Mouse (Mus musculus) liver, embryonic 15.5 days (tissue): ENCODE measurements around the gene Unc45b. TPM values are rescaled to one million over a fixed set of nuclear protein-coding genes. Genes with fewer than 3 reads are reported as not detected.
A peak's percentile ranks its signal among the peaks of the same experiment; 100 is the strongest.
"Not testable (repeated sequence)": the region's sequence is repeated elsewhere in the genome, so short reads cannot be mapped to it uniquely, and the experiment has no call there.

Experiments used
- ATAC-seq: fragments of 200-750 bp; cut with Nextera tagmentation; 2 replicates; pipeline ENCODE4 v1.8.0; 2017; ENCODE audit warnings: moderate number of reproducible peaks, mild to moderate bottlenecking, moderate library complexity; ENCODE audit not compliant: insufficient read depth
- H3K27ac ChIP-seq: fragments of 300-500 bp; sonication (generic); replicated peaks from 2 replicates; pipeline ENCODE4 v1.5.1; 2015; ENCODE audit warnings: mild to moderate bottlenecking, inconsistent platforms
- H3K27me3 ChIP-seq: fragments of 300-500 bp; sonication (generic); 2 replicates; pipeline ENCODE4 v1.6.1; 2015; ENCODE audit warnings: mild to moderate bottlenecking, inconsistent platforms
- H3K36me3 ChIP-seq: fragments of 300-500 bp; sonication (generic); replicated peaks from 2 replicates; pipeline ENCODE4 v1.6.1; 2015; ENCODE audit warnings: moderate library complexity, mild to moderate bottlenecking, inconsistent platforms
- H3K4me1 ChIP-seq: fragments of 300-500 bp; sonication (generic); replicated peaks from 2 replicates; pipeline ENCODE4 v1.6.1; 2015; ENCODE audit warnings: inconsistent platforms
- H3K4me2 ChIP-seq: fragments of 300-500 bp; sonication (generic); 2 replicates; pipeline ENCODE4 v1.6.1; 2015; ENCODE audit warnings: moderate library complexity, mild to moderate bottlenecking, inconsistent platforms
- H3K4me3 ChIP-seq: fragments of 300-500 bp; sonication (generic); replicated peaks from 2 replicates; pipeline ENCODE4 v1.5.1; 2015; ENCODE audit warnings: mild to moderate bottlenecking, inconsistent platforms
- H3K9ac ChIP-seq: fragments of 300-500 bp; sonication (generic); 2 replicates; pipeline ENCODE4 v1.6.1; 2015; ENCODE audit warnings: moderate library complexity, mild to moderate bottlenecking, inconsistent platforms
- H3K9me3 ChIP-seq: fragments of 300-500 bp; sonication (generic); replicated peaks from 2 replicates; pipeline ENCODE4 v1.6.1; 2016; ENCODE audit warnings: inconsistent platforms
- WGBS: fragments of 180-500 bp; shearing (Covaris S2); methylation state at CpG from one replicate; pipeline ENCODE4 v1.1.7; 2015; ENCODE audit warnings: mixed read lengths; ENCODE audit not compliant: insufficient replicate concordance; 5-methylcytosine and 5-hydroxymethylcytosine counted together
- polyA plus RNA-seq: library from polyadenylated mRNA; unstranded; fragments of >200 nt; fragmentation: Nextera tagmentation; extraction: Ambion mirVana; gene quantifications from 2 replicates; pipeline ENCODE4 v1.2.1, GENCODE M21; 2015

Gene Unc45b
- polyA plus RNA-seq, 1 experiment from 2014 or later = 1.7 TPM

DNA sequence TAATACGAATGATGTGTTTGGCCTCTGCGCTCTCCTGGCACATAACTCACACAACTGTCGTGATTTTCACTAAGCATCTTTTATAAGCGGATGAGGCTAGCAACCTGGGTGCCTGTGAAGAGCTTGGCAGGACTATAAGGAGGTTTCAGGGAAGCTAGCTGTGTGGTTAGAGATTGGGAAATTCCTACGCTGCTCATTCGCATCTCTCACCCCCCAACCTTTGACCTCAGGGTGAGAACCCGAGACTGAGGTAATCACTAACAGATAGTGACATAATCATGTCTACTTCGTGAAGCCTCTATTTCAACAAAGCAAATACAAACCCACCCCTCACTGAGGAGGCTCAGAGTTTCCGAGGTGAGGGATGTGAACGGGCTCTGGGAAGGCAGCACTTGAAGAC, 10.4 kb downstream of the Unc45b start:
- Histone ChIP-seq H3K9me3 (no peaks in the 10 kb centered on the region), H3K36me3 (no peaks in the 10 kb centered on the region), H3K27ac (no peak overlapping the region), H3K27me3 (peaks cover 51% of the 10 kb centered on the region), H3K4me2 (no peak overlapping the region), H3K4me1 (no peaks in the 10 kb centered on the region), H3K9ac (no peak overlapping the region), H3K4me3 (no peak overlapping the region)
- no peak for ATAC-seq
- 43% methylated on average over 10 of the region's 10 CpGs for WGBS

DNA sequence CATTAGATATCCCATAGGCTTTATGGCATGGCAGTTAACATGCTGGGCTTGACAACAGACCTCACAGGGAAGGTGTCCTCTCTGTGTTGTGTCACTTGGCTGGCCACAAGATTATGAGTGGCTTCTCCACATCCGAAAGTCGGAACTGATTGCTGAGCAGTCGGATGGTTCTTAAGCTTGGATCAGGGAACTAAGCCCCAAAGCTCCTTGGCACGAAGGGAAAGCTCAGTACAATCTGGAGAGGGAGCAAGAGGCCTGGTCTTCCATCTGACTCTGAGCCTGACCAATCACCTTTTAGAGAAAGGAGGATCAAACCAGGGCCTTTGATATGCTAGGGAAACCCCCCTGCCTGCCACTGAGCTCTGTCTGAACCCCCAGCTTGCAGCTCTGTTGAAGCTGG, 11.3 kb downstream of the Unc45b start:
- H3K4me2 ChIP-seq = no peak overlapping the region

DNA sequence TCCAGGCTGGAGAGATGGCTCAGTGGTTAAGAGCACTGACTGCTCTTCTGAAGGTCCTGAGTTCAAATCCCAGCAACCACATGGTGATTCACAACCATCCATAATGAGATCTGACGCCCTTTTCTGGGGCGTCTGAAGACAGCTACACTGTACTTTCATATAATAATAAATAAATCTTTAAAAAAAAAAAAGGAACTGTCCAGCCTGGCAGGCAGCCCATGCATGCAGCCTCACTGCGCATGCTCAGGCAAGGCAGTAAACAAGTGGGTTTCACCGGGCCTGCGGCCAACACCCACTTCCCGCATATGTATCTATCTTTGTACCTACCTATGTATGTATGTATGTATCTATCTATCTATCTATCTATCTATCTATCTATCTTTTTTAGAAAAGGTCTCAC, 13.6 kb downstream of the Unc45b start:
- H3K4me1 ChIP-seq, ATAC-seq, H3K9me3 ChIP-seq, H3K27ac ChIP-seq, H3K4me2 ChIP-seq, H3K4me3 ChIP-seq, H3K36me3 ChIP-seq, H3K9ac ChIP-seq: not testable (repeated sequence)
- H3K27me3 ChIP-seq = peaks cover 74% of the 10 kb centered on the region
- 60% methylated on average over 6 of the region's 6 CpGs for WGBS

More for the DNA sequence above, 11.3 kb downstream of the Unc45b start:
- no peak overlapping the region for H3K4me3 ChIP-seq
- peaks cover 60% of the 10 kb centered on the region for H3K27me3 ChIP-seq
- H3K27ac ChIP-seq = no peak overlapping the region
- no peaks in the 10 kb centered on the region for H3K9me3 ChIP-seq
- no peak overlapping the region for H3K9ac ChIP-seq
- ATAC-seq = no peak
- H3K4me1 ChIP-seq = no peaks in the 10 kb centered on the region
- H3K36me3 ChIP-seq = no peaks in the 10 kb centered on the region
- 60% methylated on average over 4 of the region's 4 CpGs for WGBS

DNA sequence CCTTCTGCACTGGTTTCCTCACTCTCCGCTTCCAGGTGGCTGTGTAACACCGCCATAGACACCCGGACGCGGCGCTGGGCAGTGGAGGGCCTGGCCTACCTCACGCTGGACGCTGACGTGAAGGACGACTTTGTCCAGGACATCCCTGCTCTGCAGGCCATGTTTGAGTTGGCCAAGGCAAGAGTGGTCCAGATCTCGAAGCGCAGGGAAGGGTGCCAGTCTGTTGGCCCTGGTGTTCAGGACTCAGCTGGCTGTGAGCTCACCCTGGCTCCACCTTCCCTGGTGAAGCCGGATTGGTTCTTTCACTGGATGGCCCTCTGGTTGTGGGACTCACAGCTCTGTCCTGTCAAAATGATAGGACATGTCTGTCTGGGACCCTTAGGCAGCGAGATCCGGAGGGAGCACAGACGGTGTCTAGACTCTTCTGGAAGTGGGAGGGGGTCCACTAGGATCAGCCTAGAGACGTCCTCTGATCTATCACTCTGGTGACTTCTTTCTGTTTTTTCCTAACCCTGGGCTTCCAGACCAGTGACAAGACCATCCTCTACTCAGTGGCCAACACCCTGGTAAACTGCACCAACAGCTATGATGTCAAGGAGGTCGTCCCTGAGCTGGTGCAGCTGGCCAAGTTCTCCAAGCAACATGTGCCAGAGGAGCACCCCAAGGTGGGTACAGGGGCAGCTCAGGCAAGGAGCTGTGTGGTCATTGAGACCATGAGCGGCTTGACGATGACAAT, 18.7 kb downstream of the Unc45b start:
- H3K4me1 ChIP-seq = peaks cover 3% of the 10 kb centered on the region; the same call in 1 of the 2 replicates
- H3K27ac ChIP-seq = no peak overlapping the region
- peaks cover 87% of the 10 kb centered on the region for H3K27me3 ChIP-seq
- H3K9me3 ChIP-seq = no peaks in the 10 kb centered on the region
- H3K36me3 ChIP-seq = no peaks in the 10 kb centered on the region
- no peak overlapping the region for H3K4me2 ChIP-seq
- no peak for ATAC-seq
- 35% methylated on average over 20 of the region's 20 CpGs for WGBS
- H3K4me3 ChIP-seq = no peak overlapping the region
- no peak overlapping the region for H3K9ac ChIP-seq

DNA sequence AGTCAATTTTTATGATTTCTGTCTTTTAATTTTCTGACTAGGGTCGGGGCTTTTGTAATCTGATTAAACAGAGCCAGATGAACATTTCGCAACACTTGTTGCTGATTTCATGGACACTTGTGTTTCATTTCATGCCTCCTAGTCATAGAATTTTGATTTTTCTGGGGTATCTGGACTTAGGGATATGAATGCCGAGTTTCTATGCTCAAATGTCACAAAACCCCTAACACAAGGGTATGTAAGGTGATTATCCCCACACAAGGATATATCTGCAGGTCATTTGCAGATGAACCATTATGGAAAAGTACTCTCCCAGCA, 19.2 kb downstream of the Unc45b start:
- Histone ChIP-seq H3K4me2 (no peak overlapping the region), H3K9me3 (no peaks in the 10 kb centered on the region), H3K27ac (no peak overlapping the region), H3K4me1 (peaks cover 3% of the 10 kb centered on the region; the same call in 1 of the 2 replicates), H3K27me3 (peaks cover 92% of the 10 kb centered on the region), H3K36me3 (no peaks in the 10 kb centered on the region), H3K4me3 (no peak overlapping the region), H3K9ac (no peak overlapping the region)
- ATAC-seq = no peak
- WGBS = 32% methylated on average over 3 of the region's 3 CpGs

DNA sequence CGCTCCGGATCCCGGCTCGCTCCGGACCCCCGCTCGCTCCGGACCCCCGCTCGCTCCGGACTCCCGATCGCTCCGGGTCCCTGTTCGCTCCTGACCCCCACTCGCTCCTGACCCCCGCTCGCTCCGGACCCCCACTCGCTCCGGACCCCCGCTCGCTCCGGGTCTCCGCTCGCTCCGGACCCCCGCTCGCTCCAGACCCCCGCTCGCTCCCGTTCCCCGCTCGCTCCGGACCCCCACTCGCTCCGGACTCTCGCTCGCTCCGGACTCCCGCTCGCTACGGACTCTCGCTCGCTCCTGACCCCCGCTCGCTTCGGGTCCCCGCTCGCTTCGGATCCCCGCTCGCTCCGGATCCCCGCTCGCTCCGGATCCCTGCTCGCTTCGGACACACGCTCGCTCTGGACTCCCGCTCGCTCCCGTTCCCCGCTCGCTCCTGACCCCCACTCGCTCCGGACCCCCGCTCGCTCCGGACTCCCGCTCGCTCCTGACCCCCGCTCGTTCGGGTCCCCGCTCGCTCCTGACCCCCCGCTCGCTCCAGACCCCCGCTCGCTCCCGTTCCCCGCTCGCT, 20.1 kb downstream of the Unc45b start:
- H3K4me2 ChIP-seq = peak overlapping the region; percentile 67
- peak overlapping the region; percentile 41 for H3K4me3 ChIP-seq
- peaks cover 95% of the 10 kb centered on the region for H3K27me3 ChIP-seq
- not testable (repeated sequence) for ATAC-seq, H3K4me1 ChIP-seq, H3K36me3 ChIP-seq, H3K9ac ChIP-seq, H3K9me3 ChIP-seq, H3K27ac ChIP-seq
- WGBS = 1% methylated on average over 85 of the region's 85 CpGs

DNA sequence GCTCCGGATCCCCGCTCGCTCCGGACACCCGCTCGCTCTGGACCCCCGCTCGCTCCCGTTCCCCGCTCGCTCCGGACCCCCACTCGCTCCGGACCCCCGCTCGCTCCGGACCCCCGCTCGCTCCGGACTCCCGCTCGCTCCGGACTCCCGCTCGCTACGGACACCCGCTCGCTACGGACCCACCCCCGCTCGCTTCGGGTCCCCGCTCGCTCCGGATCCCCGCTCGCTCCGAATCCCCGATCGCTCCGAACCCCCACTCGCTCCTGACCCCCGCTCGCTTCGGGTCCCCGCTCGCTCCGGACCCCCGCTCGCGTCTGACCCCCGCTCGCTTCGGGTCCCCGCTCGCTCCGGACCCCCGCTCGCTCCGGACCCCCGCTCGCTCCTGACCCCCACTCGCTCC, 20.8 kb downstream of the Unc45b start:
- H3K36me3 ChIP-seq, ATAC-seq, H3K9ac ChIP-seq, H3K9me3 ChIP-seq, H3K27ac ChIP-seq, H3K4me1 ChIP-seq: not testable (repeated sequence)
- WGBS = 2% methylated on average over 63 of the region's 63 CpGs
- H3K4me3 ChIP-seq = peak overlapping the region; percentile 41
- peak overlapping the region; percentile 67 for H3K4me2 ChIP-seq
- H3K27me3 ChIP-seq = peaks cover 95% of the 10 kb centered on the region

DNA sequence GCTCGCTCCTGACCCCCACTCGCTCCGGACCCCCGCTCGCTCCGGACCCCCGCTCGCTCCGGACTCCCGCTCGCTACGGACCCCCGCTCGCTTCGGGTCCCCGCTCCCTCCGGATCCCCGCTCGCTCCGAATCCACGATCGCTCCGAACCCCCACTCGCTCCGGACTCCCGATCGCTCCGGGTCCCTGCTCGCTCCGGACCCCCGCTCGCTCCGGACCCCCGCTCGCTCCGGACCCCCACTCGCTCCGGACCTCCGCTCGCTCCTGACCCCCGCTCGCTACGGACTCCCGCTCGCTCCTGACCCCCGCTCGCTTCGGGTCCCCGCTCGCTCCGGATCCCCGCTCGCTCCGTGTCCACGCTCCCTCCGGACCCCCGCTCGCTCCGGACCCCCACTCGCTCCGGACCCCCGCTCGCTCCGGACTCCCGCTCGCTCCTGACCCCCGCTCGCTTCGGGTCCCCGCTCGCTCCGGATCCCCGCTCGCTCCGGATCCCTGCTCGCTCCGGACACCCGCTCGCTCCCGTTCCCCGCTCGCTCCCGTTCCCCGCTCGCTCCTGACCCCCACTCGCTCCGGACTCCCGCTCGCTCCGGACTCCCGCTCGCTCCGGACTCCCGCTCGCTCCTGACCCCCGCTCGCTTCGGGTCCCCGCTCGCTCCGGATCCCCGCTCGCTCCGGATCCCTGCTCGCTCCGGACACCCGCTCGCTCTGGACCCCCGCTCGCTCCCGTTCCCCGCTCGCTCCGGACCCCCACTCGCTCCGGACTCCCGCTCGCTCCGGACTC, 21.5 kb downstream of the Unc45b start:
- not testable (repeated sequence) for H3K27ac ChIP-seq, H3K36me3 ChIP-seq, ATAC-seq, H3K9ac ChIP-seq, H3K9me3 ChIP-seq, H3K4me1 ChIP-seq
- Histone ChIP-seq H3K4me2 (peak overlapping the region; percentile 67), H3K4me3 (peak overlapping the region; percentile 41), H3K27me3 (peaks cover 95% of the 10 kb centered on the region)
- whole genome bisulfite sequencing = 1% methylated on average over 118 of the region's 119 CpGs

DNA sequence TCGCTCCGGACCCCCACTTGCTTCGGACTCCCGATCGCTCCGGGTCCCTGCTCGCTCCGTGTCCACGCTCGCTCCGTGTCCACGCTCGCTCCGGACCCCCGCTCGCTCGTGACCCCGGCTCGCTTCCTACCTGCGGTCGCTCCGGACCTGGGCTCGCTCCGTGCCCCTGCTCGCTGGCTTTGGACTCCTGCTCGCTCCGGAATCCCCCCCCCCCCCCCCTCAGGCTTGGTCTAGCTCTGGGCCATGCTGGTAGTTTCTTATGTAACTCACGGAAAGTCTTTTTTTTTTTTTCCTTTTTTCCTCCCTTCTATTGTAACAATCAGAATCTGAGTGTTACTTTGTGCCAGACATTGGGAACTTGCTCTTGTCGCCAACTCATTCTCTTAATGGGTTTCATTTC, 22.8 kb downstream of the Unc45b start:
- 1% methylated on average over 24 of the region's 29 CpGs for WGBS
- Histone ChIP-seq H3K4me1 (peaks cover 3% of the 10 kb centered on the region; the same call in 1 of the 2 replicates), H3K27ac (no peak overlapping the region), H3K4me2 (peak overlapping the region; percentile 67), H3K9ac (no peak overlapping the region), H3K4me3 (peak overlapping the region; percentile 41), H3K36me3 (no peaks in the 10 kb centered on the region), H3K9me3 (no peaks in the 10 kb centered on the region), H3K27me3 (peaks cover 93% of the 10 kb centered on the region)
- ATAC-seq = no peak

DNA sequence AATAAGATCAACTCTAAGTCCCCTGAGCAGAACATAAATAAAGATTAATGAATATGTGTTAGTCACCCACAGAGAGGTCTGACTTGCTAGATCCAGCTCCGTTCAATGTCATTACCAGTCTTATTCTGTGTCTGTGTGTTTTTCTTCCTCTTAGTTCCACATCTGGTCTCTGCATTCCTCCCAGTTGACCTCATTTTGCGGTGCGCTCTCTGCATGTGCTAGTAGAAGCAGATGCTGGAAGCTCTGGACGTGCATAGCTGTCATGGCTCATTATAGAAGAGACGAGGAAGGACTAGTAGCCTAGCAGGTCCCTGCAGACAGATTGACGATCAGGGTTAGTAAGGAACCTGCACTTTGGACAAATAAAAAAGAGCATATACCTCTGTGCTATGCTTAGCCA, 33.0 kb downstream of the Unc45b start:
- H3K4me1 ChIP-seq = no peaks in the 10 kb centered on the region
- peaks cover 31% of the 10 kb centered on the region for H3K27me3 ChIP-seq
- H3K4me2 ChIP-seq = no peak overlapping the region
- H3K4me3 ChIP-seq = no peak overlapping the region
- H3K9ac ChIP-seq = no peak overlapping the region
- no peak for ATAC-seq
- H3K27ac ChIP-seq = no peak overlapping the region
- WGBS = 50% methylated on average over 6 of the region's 6 CpGs
- no peaks in the 10 kb centered on the region for H3K36me3 ChIP-seq
- no peaks in the 10 kb centered on the region for H3K9me3 ChIP-seq

DNA sequence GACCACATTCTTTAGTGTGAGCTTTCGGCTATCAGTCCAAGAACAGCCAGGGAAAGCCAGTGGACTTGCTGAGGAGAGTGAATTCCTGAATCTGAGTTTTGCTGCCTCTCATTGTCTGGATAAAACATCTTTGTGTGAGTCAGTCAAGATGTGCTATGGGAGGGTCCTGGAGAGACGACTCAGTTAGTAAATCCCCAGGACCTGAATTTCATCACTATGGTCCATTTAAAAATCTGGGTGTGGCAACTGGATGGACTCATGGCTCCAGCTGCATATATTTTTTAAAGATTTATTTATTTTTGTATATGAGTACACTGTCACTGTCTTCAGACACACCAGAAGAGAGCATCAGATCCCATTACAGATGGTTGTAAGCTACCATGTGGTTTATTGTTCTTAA, 35.3 kb downstream of the Unc45b start:
- ATAC-seq = no peak
- peaks cover 46% of the 10 kb centered on the region for H3K27me3 ChIP-seq
- no peaks in the 10 kb centered on the region for H3K36me3 ChIP-seq
- H3K4me2 ChIP-seq = no peak overlapping the region
- H3K9ac ChIP-seq = no peak overlapping the region
- no peak overlapping the region for H3K27ac ChIP-seq
- H3K4me3 ChIP-seq = no peak overlapping the region
- no peaks in the 10 kb centered on the region for H3K9me3 ChIP-seq
- H3K4me1 ChIP-seq = no peaks in the 10 kb centered on the region
- WGBS = 49% methylated on average over 2 of the region's 2 CpGs
